Mouse (Mus musculus) hindbrain, embryonic 10.5 days (tissue): ENCODE data around the gene Gpm6a. TPM values are rescaled to one million over a fixed set of nuclear protein-coding genes. Genes with fewer than 3 reads are reported as not detected.

ENCODE experiments used
- DNase-seq: peaks from one replicate; pipeline ENCODE4 v3.0.0-alpha.2; 2017; ENCODE audit warnings: low spot score
- H3K27ac ChIP-seq: fragments of 300-500 bp; sonication (generic); 2 replicates; pipeline ENCODE4 v1.5.1; 2016; ENCODE audit warnings: mild to moderate bottlenecking, moderate library complexity
- H3K27me3 ChIP-seq: fragments of 300-500 bp; sonication (generic); 2 replicates; pipeline ENCODE4 v1.6.1; 2016; ENCODE audit warnings: mild to moderate bottlenecking; ENCODE audit not compliant: poor library complexity, insufficient read depth, severe bottlenecking
- H3K36me3 ChIP-seq: fragments of 300-500 bp; sonication (generic); 2 replicates; pipeline ENCODE4 v1.6.1; 2016; ENCODE audit warnings: mild to moderate bottlenecking, moderate library complexity
- H3K4me1 ChIP-seq: fragments of 300-500 bp; sonication (generic); replicated peaks from 2 replicates; pipeline ENCODE4 v1.6.1; 2016; ENCODE audit warnings: mild to moderate bottlenecking
- H3K4me3 ChIP-seq: fragments of 300-500 bp; sonication (generic); 2 replicates; pipeline ENCODE4 v1.5.1; 2016; ENCODE audit warnings: mild to moderate bottlenecking, moderate library complexity
- H3K9me3 ChIP-seq: fragments of 300-500 bp; sonication (generic); 2 replicates; pipeline ENCODE4 v1.6.1; 2016; ENCODE audit warnings: mild to moderate bottlenecking, moderate library complexity
- WGBS: fragments of 180-500 bp; shearing (Covaris S2); methylation state at CpG from one replicate; pipeline ENCODE4 v1.1.7; 2016; 5-methylcytosine and 5-hydroxymethylcytosine counted together
- polyA plus RNA-seq: library from polyadenylated mRNA; unstranded; fragments of >200 nt; fragmentation: Nextera tagmentation; extraction: Ambion mirVana; gene quantifications from 2 replicates; pipeline ENCODE4 v1.2.1, GENCODE M21; 2016

Gpm6a gene
- polyA plus RNA-seq, 1 experiment from 2014 or later, result 46.2 TPM

DNA sequence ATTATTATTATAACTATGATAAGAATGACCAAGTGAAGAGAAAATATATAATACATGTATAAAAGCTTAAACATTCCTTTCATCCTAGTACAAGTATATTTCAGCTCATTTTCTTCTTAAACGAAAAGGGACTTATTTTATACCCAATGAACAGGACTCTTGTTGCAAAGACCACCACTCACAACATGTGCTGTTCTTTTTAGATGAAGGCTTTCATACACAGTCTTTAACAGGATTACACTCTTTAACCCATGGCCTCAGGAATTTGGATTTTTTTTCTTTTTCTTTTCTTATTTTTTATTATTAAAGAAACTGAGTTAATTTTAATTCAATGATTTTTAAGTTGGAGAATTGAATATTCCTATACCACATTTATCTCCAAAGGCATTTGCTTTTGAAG, 20.4 kb downstream of the Gpm6a start:
- no peak for DNase-seq
- Histone ChIP-seq H3K4me3 (no peak overlapping the region), H3K27ac (no peak overlapping the region)

DNA sequence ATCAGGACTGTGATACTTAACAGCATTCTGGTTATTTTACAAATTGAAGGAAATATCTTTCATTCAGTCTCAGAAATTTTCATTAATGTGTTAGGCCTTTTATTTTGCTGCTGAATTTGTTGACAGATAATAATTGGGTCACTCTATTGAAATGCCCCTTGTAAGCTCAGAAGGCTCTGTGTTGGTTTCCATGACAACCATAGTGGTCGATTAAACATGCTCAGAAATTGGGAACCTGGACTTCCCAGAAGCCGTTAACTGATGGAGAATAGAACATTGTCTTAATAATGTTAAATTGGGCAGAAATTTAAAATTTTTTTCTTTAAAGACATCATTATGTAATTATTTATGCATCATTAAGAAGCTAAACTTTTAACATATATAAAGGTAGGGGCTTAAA, 20.9 kb downstream of the Gpm6a start:
- Histone ChIP-seq H3K27me3 (no peaks in the 10 kb centered on the region), H3K36me3 (no peaks in the 10 kb centered on the region), H3K4me3 (no peak overlapping the region), H3K27ac (no peak overlapping the region), H3K4me1 (peaks cover 16% of the 10 kb centered on the region), H3K9me3 (no peaks in the 10 kb centered on the region)
- no peak for DNase-seq
- WGBS, result 28% methylated on average over 2 of the region's 2 CpGs

More for the DNA sequence above, 20.4 kb downstream of the Gpm6a start:
- WGBS, result 68% methylated on average over 1 of the region's 1 CpGs
- H3K27me3 ChIP-seq, result no peaks in the 10 kb centered on the region
- no peaks in the 10 kb centered on the region for H3K9me3 ChIP-seq
- no peaks in the 10 kb centered on the region for H3K36me3 ChIP-seq
- peaks cover 16% of the 10 kb centered on the region for H3K4me1 ChIP-seq

DNA sequence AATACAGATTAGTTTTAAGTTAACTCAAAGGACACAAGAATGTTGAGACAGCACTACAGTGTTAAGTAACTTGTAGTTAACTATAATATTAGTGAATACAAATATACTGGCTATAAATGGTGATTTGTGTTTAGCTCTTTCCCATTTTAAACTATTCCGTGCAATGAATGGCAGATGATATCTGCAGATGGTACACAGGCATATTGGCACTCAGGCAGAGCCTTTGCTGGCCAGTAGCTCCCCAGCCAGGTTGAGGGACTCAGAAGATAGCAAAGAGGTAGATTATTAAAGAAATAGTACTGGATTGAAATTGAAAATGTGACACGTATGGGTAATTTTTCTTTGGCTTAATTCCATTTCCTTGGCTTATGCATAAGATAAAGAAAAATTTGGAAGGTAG, 21.3 kb downstream of the Gpm6a start:
- H3K4me1 ChIP-seq, result peaks cover 16% of the 10 kb centered on the region
- H3K27ac ChIP-seq, result no peak overlapping the region
- no peaks in the 10 kb centered on the region for H3K27me3 ChIP-seq
- H3K36me3 ChIP-seq, result no peaks in the 10 kb centered on the region
- H3K9me3 ChIP-seq, result no peaks in the 10 kb centered on the region
- H3K4me3 ChIP-seq, result no peak overlapping the region
- WGBS, result 80% methylated on average over 2 of the region's 2 CpGs
- no peak for DNase-seq

DNA sequence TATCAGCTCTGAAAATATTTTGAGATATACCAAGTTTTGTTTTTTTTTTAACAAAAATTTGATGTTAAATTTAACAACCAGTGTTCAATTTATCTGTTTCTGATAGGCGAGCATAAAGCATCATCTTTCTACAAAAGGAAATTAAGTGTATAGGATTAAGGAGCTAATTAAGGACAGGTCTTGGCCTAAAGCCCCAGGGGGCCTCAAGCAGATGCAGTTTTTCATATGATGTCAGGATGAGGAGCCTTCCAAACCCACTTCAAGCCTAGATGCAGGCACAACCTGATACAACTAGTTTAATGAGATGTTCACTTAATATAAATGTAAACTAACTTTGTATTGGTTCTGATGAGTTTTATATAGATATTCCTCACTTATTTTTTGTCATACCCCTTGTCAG, 22.0 kb downstream of the Gpm6a start:
- 57% methylated on average over 1 of the region's 1 CpGs for WGBS
- peaks cover 16% of the 10 kb centered on the region for H3K4me1 ChIP-seq
- no peak for DNase-seq
- no peaks in the 10 kb centered on the region for H3K27me3 ChIP-seq
- H3K27ac ChIP-seq, result no peak overlapping the region
- H3K4me3 ChIP-seq, result no peak overlapping the region
- no peaks in the 10 kb centered on the region for H3K9me3 ChIP-seq
- H3K36me3 ChIP-seq, result no peaks in the 10 kb centered on the region

- Histone ChIP-seq H3K9me3 (no peaks in the 10 kb centered on the region), H3K36me3 (no peaks in the 10 kb centered on the region), H3K27ac (no peak overlapping the region), H3K4me1 (0 out of 2 replicates have a peak, but pooled peaks cover 3% of the 10 kb centered on the region), H3K27me3 (no peaks in the 10 kb centered on the region), H3K4me3 (no peak overlapping the region)
- 61% methylated on average over 2 of the region's 2 CpGs for WGBS
- DNase-seq, result no peak
These were observed 32.1 kb downstream of the Gpm6a start for GRCm38 (mm10) chr8:54986791-54987190.

GRCm38 (mm10) chr8:54989093-54989492, 34.5 kb downstream of the Gpm6a start:
- H3K27ac ChIP-seq, result no peak overlapping the region
- H3K36me3 ChIP-seq, result no peaks in the 10 kb centered on the region
- no peaks in the 10 kb centered on the region for H3K27me3 ChIP-seq
- 19% methylated on average over 2 of the region's 2 CpGs for WGBS
- no peak for DNase-seq
- H3K4me1 ChIP-seq, result 0 out of 2 replicates have a peak, but pooled peaks cover 3% of the 10 kb centered on the region
- no peaks in the 10 kb centered on the region for H3K9me3 ChIP-seq
- no peak overlapping the region for H3K4me3 ChIP-seq

DNA sequence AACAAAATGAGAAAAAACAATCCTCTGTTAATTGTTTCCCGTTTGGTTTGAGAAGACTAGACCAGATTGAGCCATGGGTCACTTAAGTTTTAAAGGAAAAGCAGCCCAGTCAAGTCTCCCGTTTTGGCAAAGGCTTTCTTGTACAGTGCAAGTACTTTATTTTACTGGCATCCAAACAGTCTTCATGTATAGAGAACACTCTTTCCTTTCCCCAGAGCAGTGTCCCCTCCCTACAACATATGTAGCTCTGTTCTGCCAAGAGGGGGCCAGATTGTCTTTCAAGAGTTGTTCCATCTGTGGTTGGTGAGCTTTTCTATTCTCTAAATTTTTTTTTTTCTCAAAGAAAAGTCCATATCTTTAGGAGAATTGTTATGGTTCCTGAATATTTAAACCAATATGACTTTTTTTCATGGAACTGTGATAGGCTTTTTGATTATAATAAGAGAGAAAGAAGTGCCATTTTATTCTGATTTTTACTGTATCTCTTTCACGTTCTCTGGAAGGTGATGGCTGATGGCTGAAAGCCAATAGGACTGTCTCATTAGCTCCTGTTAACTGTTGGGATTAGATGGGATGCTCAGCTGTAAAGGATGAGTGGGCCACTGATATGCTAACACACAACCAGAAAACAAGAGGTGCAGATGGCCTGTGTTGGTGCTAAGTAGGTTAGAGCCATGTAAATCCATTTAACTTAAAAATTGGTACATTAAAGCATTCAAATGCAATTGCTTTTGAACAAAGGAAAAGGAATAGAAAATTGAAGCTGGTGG, 37.4 kb downstream of the Gpm6a start:
- 82% methylated on average over 3 of the region's 3 CpGs for WGBS
- H3K4me3 ChIP-seq, result no peak overlapping the region
- no peaks in the 10 kb centered on the region for H3K9me3 ChIP-seq
- 0 out of 2 replicates have a peak, but pooled peaks cover 3% of the 10 kb centered on the region for H3K4me1 ChIP-seq
- no peak overlapping the region for H3K27ac ChIP-seq
- DNase-seq, result no peak
- H3K36me3 ChIP-seq, result no peaks in the 10 kb centered on the region
- no peaks in the 10 kb centered on the region for H3K27me3 ChIP-seq

- Histone ChIP-seq H3K27me3 (no peaks in the 10 kb centered on the region), H3K4me3 (no peak overlapping the region), H3K9me3 (no peaks in the 10 kb centered on the region), H3K36me3 (no peaks in the 10 kb centered on the region), H3K27ac (no peak overlapping the region), H3K4me1 (no peaks in the 10 kb centered on the region)
- no peak for DNase-seq
- 82% methylated on average over 1 of the region's 1 CpGs for WGBS
These were observed 41.0 kb downstream of the Gpm6a start for GRCm38 (mm10) chr8:54995662-54996061.

DNA sequence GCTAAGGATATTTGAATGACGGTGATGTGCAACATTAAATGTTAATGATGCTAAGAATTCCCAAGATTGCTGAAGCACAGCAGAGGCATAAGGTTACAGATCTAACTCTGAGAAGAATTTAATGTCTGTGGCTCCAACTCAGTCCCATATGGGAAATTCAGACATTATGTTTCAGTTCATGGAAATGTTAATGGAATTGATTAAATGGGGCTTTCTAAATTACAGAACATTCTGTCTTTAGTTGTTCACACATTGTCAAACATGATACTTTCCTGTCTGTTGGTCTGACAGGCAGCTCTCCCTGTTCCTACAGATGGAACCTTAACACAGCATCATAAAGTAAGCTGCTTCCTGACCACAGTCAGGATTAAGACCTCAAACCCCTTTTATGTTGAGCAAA, 47.8 kb downstream of the Gpm6a start:
- H3K36me3 ChIP-seq, result no peaks in the 10 kb centered on the region
- H3K9me3 ChIP-seq, result no peaks in the 10 kb centered on the region
- H3K4me1 ChIP-seq, result no peaks in the 10 kb centered on the region
- no peak overlapping the region for H3K4me3 ChIP-seq
- no peak for DNase-seq
- H3K27me3 ChIP-seq, result no peaks in the 10 kb centered on the region
- WGBS, result 89% methylated on average over 1 of the region's 1 CpGs
- no peak overlapping the region for H3K27ac ChIP-seq

DNA sequence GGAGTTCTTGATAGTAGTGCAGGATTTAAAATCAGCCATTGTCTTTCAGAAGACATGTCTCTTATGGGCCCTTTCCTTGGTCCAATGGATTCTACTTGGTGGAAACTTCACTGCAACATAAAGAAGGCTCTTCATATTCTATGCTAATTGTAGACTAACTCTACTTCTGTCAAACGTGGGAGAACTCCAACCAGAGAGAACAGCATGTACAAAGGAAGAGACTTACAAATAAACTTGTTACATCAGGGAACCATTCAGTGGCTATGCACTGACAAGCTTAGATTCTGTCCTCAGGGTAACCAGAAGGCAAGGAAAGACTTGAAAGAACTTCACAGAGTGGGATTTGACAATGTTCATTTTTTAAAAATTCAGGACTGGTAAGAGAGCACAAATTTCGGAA, 48.3 kb downstream of the Gpm6a start:
- Histone ChIP-seq H3K9me3 (no peaks in the 10 kb centered on the region), H3K36me3 (no peaks in the 10 kb centered on the region), H3K27me3 (no peaks in the 10 kb centered on the region), H3K27ac (no peak overlapping the region), H3K4me3 (no peak overlapping the region), H3K4me1 (no peaks in the 10 kb centered on the region)
- DNase-seq, result no peak
- WGBS, result 63% methylated on average over 2 of the region's 2 CpGs

DNA sequence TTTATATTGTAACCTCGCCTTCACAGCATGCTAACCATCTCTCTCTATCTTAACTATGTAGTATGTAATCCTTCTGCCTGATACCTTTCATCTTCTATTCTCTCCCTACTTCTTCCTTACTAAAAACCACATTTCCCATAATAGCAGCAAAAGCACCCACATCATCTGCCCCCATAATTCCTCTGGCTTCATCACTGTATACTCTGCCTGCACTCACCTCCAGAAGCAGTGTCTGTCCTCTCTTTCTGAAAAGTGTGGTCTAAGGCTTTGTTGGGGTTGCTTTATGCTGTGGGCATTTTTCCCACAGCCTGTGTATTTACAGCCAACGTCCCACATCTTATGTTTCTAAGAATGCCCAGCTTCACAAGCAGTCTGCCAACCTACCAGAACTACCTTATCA, 57.6 kb downstream of the Gpm6a start:
- Histone ChIP-seq H3K9me3 (no peaks in the 10 kb centered on the region), H3K27me3 (no peaks in the 10 kb centered on the region), H3K27ac (no peak overlapping the region), H3K36me3 (no peaks in the 10 kb centered on the region), H3K4me3 (no peak overlapping the region), H3K4me1 (0 out of 2 replicates have a peak, but pooled peaks cover 4% of the 10 kb centered on the region)
- WGBS, result 67% methylated on average over 2 of the region's 2 CpGs
- DNase-seq, result no peak

DNA sequence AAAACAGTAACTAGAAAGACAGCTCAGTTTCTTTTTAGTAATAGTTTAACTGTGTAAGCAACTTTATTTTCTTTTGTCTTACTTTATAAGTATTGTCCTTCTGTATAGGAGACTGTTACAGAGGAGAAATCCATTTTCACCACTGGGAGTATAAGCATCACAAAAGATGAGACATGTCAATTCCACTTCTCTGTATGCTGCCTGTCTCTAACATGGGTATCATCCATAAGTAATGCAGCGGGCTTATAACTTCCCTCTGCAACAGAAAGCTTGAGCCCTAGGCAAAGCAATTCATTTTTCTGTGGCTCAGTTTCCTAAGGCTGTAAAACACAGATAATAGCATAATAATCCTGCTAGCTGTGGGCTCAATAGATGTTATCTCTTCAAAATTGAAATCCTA, 62.4 kb downstream of the Gpm6a start:
- Histone ChIP-seq H3K27ac (no peak overlapping the region), H3K4me3 (no peak overlapping the region), H3K36me3 (no peaks in the 10 kb centered on the region), H3K4me1 (no peaks in the 10 kb centered on the region), H3K9me3 (no peaks in the 10 kb centered on the region), H3K27me3 (no peaks in the 10 kb centered on the region)
- DNase-seq, result no peak
- WGBS, result 65% methylated on average over 1 of the region's 1 CpGs

- peak overlapping the region; percentile 58 for H3K27ac ChIP-seq
- H3K36me3 ChIP-seq, result no peaks in the 10 kb centered on the region
- no peak for DNase-seq
- peaks cover 5% of the 10 kb centered on the region for H3K4me1 ChIP-seq
- no peaks in the 10 kb centered on the region for H3K27me3 ChIP-seq
- H3K4me3 ChIP-seq, result no peak overlapping the region
- WGBS, result 61% methylated on average over 10 of the region's 10 CpGs
- no peaks in the 10 kb centered on the region for H3K9me3 ChIP-seq
These were observed 71.4 kb downstream of the Gpm6a start for GRCm38 (mm10) chr8:55025851-55026660.
